Mouse (Mus musculus) heart, postnatal 0 days (tissue): ENCODE data around the gene Ntm.

Experiments
- CTCF ChIP-seq: IDR thresholded peaks from 2 replicates; pipeline ENCODE4 v1.5.1; 2016; ENCODE audit warnings: antibody characterized with exemption, control low read depth, low read depth
- EP300 ChIP-seq: IDR thresholded peaks from 2 replicates; pipeline ENCODE4 v1.6.1; 2016; ENCODE audit warnings: antibody characterized with exemption, low read depth

GRCm38 (mm10) chr9:29216528-29216927, 746.4 kb downstream of the Ntm start:
- TF ChIP-seq CTCF: no peak
- TF ChIP-seq EP300: no peak
